Mouse (Mus musculus) ES-Bruce4 (cell line): Measurements from ENCODE around the gene Acp6.

Source experiments
- CTCF ChIP-seq: IDR thresholded peaks from one replicate; pipeline ENCODE4 v1.8.1; 2011; ENCODE audit warnings: low read depth, low read length
- POLR2A ChIP-seq: IDR thresholded peaks from one replicate; pipeline ENCODE4 v1.8.1; 2011; ENCODE audit warnings: low read length; ENCODE audit not compliant: insufficient read depth

GRCm38 (mm10) chr3:97157308-97157707, 1.3 kb upstream of the Acp6 start:
- TF ChIP-seq CTCF, result no peak
- no peak for TF ChIP-seq POLR2A
